Mouse (Mus musculus) mouse trophoblast stem cell (cell line): Measurements from ENCODE around the gene Pigl.

Experiments used
- in situ Hi-C, 2 experiments: fragments of 300-500 bp; cut with MseI, MboI; formaldehyde crosslinking; loops; 2 replicates in 1 of 2; 3 replicates in 1 of 2; pipeline ENCODE4 v1.15.1; 2025

Gene Pigl

DNA sequence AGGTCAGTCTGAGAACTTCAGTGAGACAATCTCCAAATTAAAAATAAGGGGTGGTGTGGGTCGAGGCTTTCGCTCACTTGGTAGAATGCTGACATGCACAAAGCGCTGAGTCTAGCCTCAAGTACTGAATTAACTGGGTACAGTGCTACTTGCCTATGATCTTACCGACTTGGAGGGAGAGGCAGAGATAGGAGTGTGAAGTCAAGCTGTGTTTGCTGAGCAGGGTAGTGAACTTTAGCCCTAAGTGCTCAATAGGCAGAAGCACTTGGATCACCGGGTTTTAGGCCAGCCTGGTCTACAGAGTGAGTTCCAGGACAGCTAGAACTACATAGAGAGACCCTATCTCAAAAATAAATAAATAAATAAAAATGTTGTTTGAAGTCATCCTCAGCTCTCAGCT is 98.9 kb downstream of the Pigl start:
- in situ Hi-C loops, result no loop called here

DNA sequence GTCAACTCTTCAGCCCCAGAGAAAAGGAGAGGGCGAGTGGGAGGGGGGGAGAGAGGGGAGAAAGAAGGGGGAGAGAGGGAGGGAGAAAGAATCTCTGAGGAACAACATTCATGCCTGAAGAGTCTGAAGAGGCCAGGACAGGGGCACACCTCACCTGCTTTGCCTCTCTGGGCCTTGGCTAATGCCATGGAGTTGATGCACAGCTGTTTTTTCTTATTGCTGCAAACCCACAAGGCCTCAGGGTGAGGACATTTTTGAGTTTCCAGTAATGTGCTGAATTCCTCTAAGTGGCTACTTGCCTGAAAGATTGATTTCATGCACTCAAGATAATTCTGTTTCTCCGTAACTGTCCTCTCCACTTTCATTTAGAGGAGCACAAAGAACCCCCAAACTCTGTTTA is 99.9 kb downstream of the Pigl start:
- in situ Hi-C loops, result no loop called here

DNA sequence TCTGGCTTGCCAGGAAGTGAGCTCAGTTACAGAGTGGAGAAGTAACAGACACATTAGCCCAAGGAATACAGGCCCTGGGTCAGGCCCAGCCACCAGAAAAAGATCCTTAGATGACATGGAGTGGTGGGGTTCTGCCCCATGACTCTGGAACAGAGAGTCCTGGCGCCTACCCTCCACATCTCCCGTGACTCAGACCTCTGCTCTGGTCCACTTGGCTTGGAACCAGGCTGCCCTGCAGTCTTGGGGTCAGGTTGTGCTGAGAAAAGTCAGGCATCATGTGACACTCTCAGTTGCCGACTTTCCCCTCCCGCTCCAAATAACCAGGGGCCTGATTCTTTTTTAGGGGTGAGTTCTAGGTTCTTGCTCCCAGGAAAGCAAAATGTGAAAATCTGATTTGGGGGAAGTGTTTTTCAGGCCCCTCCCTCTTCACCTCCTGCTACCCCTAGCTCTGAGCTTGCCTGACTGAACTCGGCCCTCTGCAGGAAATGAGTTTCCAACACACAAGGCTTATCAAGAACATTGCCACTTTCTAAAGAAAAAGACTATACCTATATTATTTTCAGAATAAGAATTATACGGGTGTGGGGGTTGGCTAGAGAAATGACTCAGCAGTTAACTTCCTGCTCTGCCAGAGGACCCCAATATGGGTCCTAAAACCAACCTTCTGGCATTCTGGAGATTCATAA is 100.8 kb downstream of the Pigl start:
- in situ Hi-C loops, result no loop called here

DNA sequence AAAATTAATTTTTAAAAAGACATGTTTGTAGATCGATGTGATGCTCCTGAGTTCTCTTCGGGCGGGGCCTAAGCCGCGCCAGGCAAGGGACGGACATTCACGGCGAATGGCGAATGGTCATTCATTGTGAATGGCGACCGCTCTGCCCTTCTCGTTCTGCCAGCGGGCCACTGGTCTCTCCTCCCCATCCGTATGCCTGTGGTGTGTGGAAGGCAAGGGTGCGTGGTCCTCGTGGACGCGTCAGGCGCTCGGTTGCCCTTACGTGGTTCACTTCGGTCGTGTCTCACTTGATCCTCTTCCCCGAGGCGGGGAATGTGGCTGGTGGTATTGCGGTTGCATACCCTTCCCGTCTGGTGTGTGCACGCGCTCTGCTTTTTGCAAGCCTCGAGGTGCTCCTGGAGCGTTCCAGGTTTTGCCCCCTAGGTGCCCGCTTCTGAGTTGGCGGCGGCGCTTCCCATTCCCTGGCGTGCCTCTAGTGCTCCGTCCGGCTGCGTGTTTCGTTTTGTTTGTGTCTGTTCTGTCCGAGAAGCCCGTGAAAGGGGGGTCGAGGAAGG is 102.3 kb downstream of the Pigl start:
- in situ Hi-C loops, result no loop called here

DNA sequence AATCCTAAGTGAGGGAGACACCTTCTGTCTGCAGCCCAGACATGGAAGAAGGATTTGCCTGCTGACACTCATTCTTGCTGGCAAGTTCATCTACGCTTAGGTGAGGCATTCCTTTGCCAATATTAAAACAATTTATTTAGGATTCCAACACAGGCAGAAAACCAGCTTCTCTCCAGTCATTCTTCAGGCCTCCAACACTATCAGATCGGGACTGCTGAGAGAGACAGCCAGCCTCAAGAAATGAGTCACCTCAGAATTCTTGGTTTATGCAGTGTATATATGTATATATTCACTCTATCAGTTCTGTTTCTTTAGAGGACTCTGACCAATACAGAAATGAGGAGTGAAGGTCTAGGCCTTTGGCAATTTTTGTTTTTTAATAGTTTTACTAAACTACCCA is 105.3 kb downstream of the Pigl start:
- in situ Hi-C loops, result no loop called here
